Mouse (Mus musculus) adrenal gland, postnatal 14 days (tissue): ENCODE results near the gene Il12rb1. TPM values are rescaled to one million over a fixed set of nuclear protein-coding genes. Genes with fewer than 3 reads are reported as not detected.

Experiments used
- DNase-seq: peaks from one replicate; pipeline ENCODE4 v3.0.0; 2021; ENCODE audit warnings: mixed read lengths
- total RNA-seq: library from RNA; stranded (reverse); gene quantifications from 2 replicates; pipeline ENCODE4 v1.2.3, GENCODE M21; 2021

Gene Il12rb1
- total RNA-seq, 1 experiment from 2014 or later: not detected

- peak; percentile 89 for DNase-seq
These were observed 34.4 kb upstream of the Il12rb1 start for GRCm38 (mm10) chr8:70773833-70774232.

GRCm38 (mm10) chr8:70774740-70775139 is 33.5 kb upstream of the Il12rb1 start:
- no peak for DNase-seq

- DNase-seq: no peak
These were observed 33.0 kb upstream of the Il12rb1 start for GRCm38 (mm10) chr8:70775227-70775626.

- peak; percentile 49 for DNase-seq
These were observed 32.3 kb upstream of the Il12rb1 start for GRCm38 (mm10) chr8:70775851-70776495.

GRCm38 (mm10) chr8:70776496-70777444 is 31.5 kb upstream of the Il12rb1 start, which contains the start of gene Pik3r2:
Pik3r2 (minus strand) TSS chr8:70776713.
- peak; percentile 99 for DNase-seq

GRCm38 (mm10) chr8:70780093-70780492 is 28.2 kb upstream of the Il12rb1 start:
- no peak for DNase-seq

GRCm38 (mm10) chr8:70786291-70787050 is 21.8 kb upstream of the Il12rb1 start:
- no peak for DNase-seq

GRCm38 (mm10) chr8:70787051-70787445 is 21.2 kb upstream of the Il12rb1 start:
- no peak for DNase-seq

GRCm38 (mm10) chr8:70787941-70788667 is 20.1 kb upstream of the Il12rb1 start:
- peak; percentile 51 for DNase-seq

- no peak for DNase-seq
These were observed 19.2 kb upstream of the Il12rb1 start for GRCm38 (mm10) chr8:70789046-70789445.

GRCm38 (mm10) chr8:70790846-70791245 is 17.4 kb upstream of the Il12rb1 start:
- DNase-seq: no peak

GRCm38 (mm10) chr8:70791294-70791701 is 17.0 kb upstream of the Il12rb1 start:
- DNase-seq: peak; percentile 71

GRCm38 (mm10) chr8:70791975-70792691 is 16.1 kb upstream of the Il12rb1 start:
- DNase-seq: peak; percentile 99

GRCm38 (mm10) chr8:70792700-70793099 is 15.5 kb upstream of the Il12rb1 start:
- peak; percentile 81 for DNase-seq

- DNase-seq: no peak
These were observed 14.0 kb upstream of the Il12rb1 start for GRCm38 (mm10) chr8:70794215-70794614.

GRCm38 (mm10) chr8:70795370-70795769 is 12.9 kb upstream of the Il12rb1 start:
- no peak for DNase-seq

GRCm38 (mm10) chr8:70796403-70797080 is 11.7 kb upstream of the Il12rb1 start:
- no peak for DNase-seq

GRCm38 (mm10) chr8:70797081-70798070 is 10.9 kb upstream of the Il12rb1 start:
- peak; percentile 93 for DNase-seq

GRCm38 (mm10) chr8:70798281-70798680 is 10.0 kb upstream of the Il12rb1 start:
- DNase-seq: no peak
